Comparison of ENCODE assay signal across 20 mouse cellular contexts in genomic region chr1:193558122-193558521, GRCm38 (mm10).
DNase-seq lines count a peak whose midpoint lies in the region; ATAC-seq and TF ChIP-seq lines count a peak whose summit lies in the region.
"Had no signal": no experiment of that assay in that cellular context is flagged by ENCODE, and none has a peak within 500 bp of the region (broad histone marks: within the 10 kb centered on the region; RNA-seq: fewer than 3 reads in every experiment).

No protein-coding gene starts in this region.

- no peak overlapping the region for H3K4me2 ChIP-seq in midbrain, embryonic 13.5 days (replicated peaks)
- H3K4me2 ChIP-seq in embryonic facial prominence, embryonic 14.5 days (ENCODE audit: low read depth, low read length): no peak overlapping the region
- H3K4me2 ChIP-seq: heart, embryonic 13.5 days; neural tube, embryonic 12.5 days had no signal

- H3K9ac ChIP-seq in midbrain, embryonic 13.5 days (replicated peaks): no peak overlapping the region
- H3K9ac ChIP-seq in embryonic facial prominence, embryonic 14.5 days (ENCODE audit: low read depth, low read length): no peak overlapping the region
- H3K9ac ChIP-seq: heart, embryonic 13.5 days; liver, embryonic 14.5 days; neural tube, embryonic 12.5 days had no signal

- H3K4me3 ChIP-seq in midbrain, embryonic 13.5 days (replicated peaks): no peak overlapping the region
- H3K4me3 ChIP-seq in midbrain, embryonic 10.5 days: no peak overlapping the region
- H3K4me3 ChIP-seq in embryonic facial prominence, embryonic 14.5 days (ENCODE audit: low read depth, low read length): no peak overlapping the region
- H3K4me3 ChIP-seq: gastrocnemius, adult 2 months; heart, embryonic 13.5 days; neural tube, embryonic 12.5 days had no signal

- no peaks in the 10 kb centered on the region for H3K9me3 ChIP-seq in midbrain, embryonic 13.5 days
- no peaks in the 10 kb centered on the region for H3K9me3 ChIP-seq in midbrain, embryonic 10.5 days (replicated peaks)
- no peaks in the 10 kb centered on the region for H3K9me3 ChIP-seq in embryonic facial prominence, embryonic 14.5 days (ENCODE audit: control insufficient read depth, low read length)
- H3K9me3 ChIP-seq: heart, embryonic 13.5 days; neural tube, embryonic 12.5 days had no signal

- no peak for DNase-seq in midbrain, embryonic 10.5 days (ENCODE audit: low spot score)
- DNase-seq in brain, embryonic 14.5 days (ENCODE audit: low read depth): peak; percentile 71
- DNase-seq in embryonic facial prominence, embryonic 14.5 days (ENCODE audit: low spot score): peak; percentile 46
- no peak for DNase-seq in gastrocnemius, postnatal 4 days (ENCODE audit: low spot score in 2 of 2)
- no peak for DNase-seq in kidney, adult 8-10 months
- DNase-seq: adrenal gland, postnatal 25 days; cerebellum, adult 11-12 months; cerebellum, postnatal 25 days; gastrocnemius, adult 2 months; heart, adult 18-20 months; kidney, postnatal 10 days; thymus, postnatal 14 days had no signal

- H3K27ac ChIP-seq in midbrain, embryonic 13.5 days: no peak overlapping the region
- no peak overlapping the region for H3K27ac ChIP-seq in midbrain, embryonic 10.5 days (replicated peaks)
- no peak overlapping the region for H3K27ac ChIP-seq in embryonic facial prominence, embryonic 14.5 days (replicated peaks; ENCODE audit: low read depth, low read length)
- H3K27ac ChIP-seq: gastrocnemius, adult 2 months; heart, embryonic 13.5 days; hindbrain, postnatal 0 days; liver, embryonic 14.5 days; neural tube, embryonic 12.5 days had no signal

- no peak for TF ChIP-seq POLR2A in brain, embryonic 14.5 days (IDR thresholded peaks at IDR 0.05; ENCODE audit: borderline replicate concordance, extremely low read depth, insufficient read depth, insufficient read length, poor library complexity, severe bottlenecking)

- no peaks in the 10 kb centered on the region for H3K36me3 ChIP-seq in midbrain, embryonic 13.5 days
- no peaks in the 10 kb centered on the region for H3K36me3 ChIP-seq in midbrain, embryonic 10.5 days
- no peaks in the 10 kb centered on the region for H3K36me3 ChIP-seq in embryonic facial prominence, embryonic 14.5 days (ENCODE audit: control insufficient read depth, insufficient read depth, low read length)
- H3K36me3 ChIP-seq: heart, embryonic 13.5 days; neural tube, embryonic 12.5 days had no signal

- peaks cover 12% of the 10 kb centered on the region; the same call in 1 of the 2 replicates for H3K4me1 ChIP-seq in midbrain, embryonic 13.5 days (replicated peaks)
- peaks cover 7% of the 10 kb centered on the region; the same call in 1 of the 2 replicates for H3K4me1 ChIP-seq in midbrain, embryonic 10.5 days
- H3K4me1 ChIP-seq in embryonic facial prominence, embryonic 14.5 days (ENCODE audit: control insufficient read depth, insufficient read depth, low read length): peaks cover 3% of the 10 kb centered on the region; the same call in 1 of the 2 replicates

- H3K27me3 ChIP-seq in midbrain, embryonic 13.5 days: no peaks in the 10 kb centered on the region
- H3K27me3 ChIP-seq in midbrain, embryonic 10.5 days (ENCODE audit: low read depth, poor library complexity, severe bottlenecking): no peaks in the 10 kb centered on the region
- no peaks in the 10 kb centered on the region for H3K27me3 ChIP-seq in embryonic facial prominence, embryonic 14.5 days (replicated peaks; ENCODE audit: control insufficient read depth, insufficient read depth, low read length)
- H3K27me3 ChIP-seq: neural tube, embryonic 12.5 days had no signal

- peak; percentile 58; the same call in 1 of the 2 replicates for ATAC-seq in midbrain, embryonic 13.5 days
- ATAC-seq in embryonic facial prominence, embryonic 14.5 days (ENCODE audit: low read depth): no peak
- ATAC-seq in megakaryocyte-erythroid progenitor cell, adult 5-6 weeks (replicated peaks; ENCODE audit: low FRiP score, low TSS enrichment, poor library complexity, severe bottlenecking): 0 out of 2 replicates have a peak, but pooled peaks have one; percentile 43
- ATAC-seq: activated CD4-positive, CD25-positive, alpha-beta regulatory T cell, adult 4 months; hindbrain, postnatal 0 days; intestine, postnatal 0 days had no signal

- TF ChIP-seq CTCF in brain, embryonic 14.5 days (IDR thresholded peaks at IDR 0.05; ENCODE audit: borderline replicate concordance, extremely low read depth, insufficient read depth, insufficient read length): no peak

- 23% methylated on average over 4 of the region's 4 CpGs for WGBS in midbrain, embryonic 13.5 days
- WGBS in midbrain, embryonic 10.5 days: 44% methylated on average over 4 of the region's 4 CpGs
- 26% methylated on average over 4 of the region's 4 CpGs for WGBS in embryonic facial prominence, embryonic 14.5 days

Comparison
In these comparisons a context has a peak if more than half of its experiments do, and no peak if none do; other contexts are left out.
1. DNase-seq: peak in brain, embryonic 14.5 days (single experiment) and embryonic facial prominence, embryonic 14.5 days (single experiment); none in midbrain, embryonic 10.5 days (single experiment), gastrocnemius, postnatal 4 days (0 of 2) and kidney, adult 8-10 months (0 of 2).